Mouse (Mus musculus) layer of hippocampus, adult 9-11 months (tissue): ENCODE results near the gene Abca17.

Source experiments
- DNase-seq: peaks from one replicate; pipeline ENCODE4 v3.0.0; 2022

Gene Abca17

GRCm38 (mm10) chr17:24350926-24351759, at the start of gene Abca17:
TSS of gene Abca17 (minus strand) at chr17:24351068.
- DNase-seq = peak; percentile 13

DNA sequence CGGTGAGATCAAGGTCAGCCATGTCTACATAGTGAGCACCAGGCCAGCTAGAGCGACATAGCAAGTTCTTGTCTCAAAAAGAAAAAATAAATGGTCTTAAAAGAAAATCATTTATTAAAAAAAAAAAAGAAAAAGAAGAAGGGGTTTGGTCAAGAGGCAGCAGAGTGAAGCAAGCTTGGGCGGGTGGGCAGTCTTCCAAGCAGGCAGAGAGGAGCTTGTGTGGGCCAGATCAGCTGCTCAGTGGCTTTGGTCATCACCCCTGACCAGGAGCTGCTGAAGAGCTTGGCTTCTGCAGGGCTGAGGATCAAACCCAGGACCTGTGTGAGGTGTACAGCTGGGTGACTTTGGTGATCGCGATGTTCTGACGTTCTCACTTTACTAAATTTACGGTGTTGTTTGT, 43.6 kb upstream of the Abca17 start:
- DNase-seq = no peak

DNA sequence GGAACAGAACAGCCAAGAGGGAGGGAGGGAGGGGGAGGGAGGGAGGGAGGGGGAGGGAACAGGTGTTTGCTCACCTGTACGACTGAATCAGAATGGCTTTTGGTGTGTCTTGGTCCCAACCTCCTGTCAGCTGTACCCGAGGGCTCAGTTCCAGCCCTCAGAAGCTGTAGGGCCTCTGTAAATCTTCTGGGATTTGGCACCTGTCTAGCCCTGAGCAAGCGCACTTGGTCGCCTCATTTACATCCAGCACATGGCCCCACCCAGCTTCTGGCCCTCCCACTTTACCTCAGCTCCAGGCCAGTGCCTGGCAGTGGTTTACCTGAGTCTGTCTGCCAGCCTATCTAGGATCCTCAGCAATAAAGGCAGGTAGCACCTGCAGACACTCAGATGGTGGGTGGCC, 42.7 kb upstream of the Abca17 start:
- DNase-seq = no peak

GRCm38 (mm10) chr17:24391149-24391548, 40.3 kb upstream of the Abca17 start:
- DNase-seq = no peak

DNA sequence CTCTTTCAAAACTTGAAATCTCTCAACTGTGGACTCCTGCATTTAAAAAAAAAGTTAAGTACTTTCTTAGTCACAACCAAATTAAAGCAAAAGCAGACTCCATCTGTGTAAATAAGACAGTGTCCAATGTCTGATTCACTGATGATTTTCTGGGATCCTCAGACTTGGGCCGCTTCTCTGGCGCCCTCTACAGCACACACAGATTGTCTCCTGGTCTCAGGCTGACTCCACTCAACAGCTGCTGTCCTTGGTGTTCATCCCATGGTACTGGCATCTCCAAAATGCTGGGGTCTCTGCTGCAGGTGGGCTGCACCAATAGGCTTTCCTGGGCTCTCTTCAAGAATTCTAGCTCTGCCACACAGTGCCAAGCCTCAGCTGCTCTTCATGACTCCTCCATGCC, 39.0 kb upstream of the Abca17 start:
- peak; percentile 52 for DNase-seq

- no peak for DNase-seq
These were observed 37.8 kb upstream of the Abca17 start for GRCm38 (mm10) chr17:24388711-24389110.

GRCm38 (mm10) chr17:24383789-24384188, 32.9 kb upstream of the Abca17 start:
- DNase-seq = no peak

- DNase-seq = no peak
These were observed 27.6 kb upstream of the Abca17 start for GRCm38 (mm10) chr17:24378496-24378895.

- DNase-seq = no peak
These were observed 25.0 kb upstream of the Abca17 start for GRCm38 (mm10) chr17:24375886-24376285.

- no peak for DNase-seq
These were observed 24.3 kb upstream of the Abca17 start for GRCm38 (mm10) chr17:24375094-24375712.

DNA sequence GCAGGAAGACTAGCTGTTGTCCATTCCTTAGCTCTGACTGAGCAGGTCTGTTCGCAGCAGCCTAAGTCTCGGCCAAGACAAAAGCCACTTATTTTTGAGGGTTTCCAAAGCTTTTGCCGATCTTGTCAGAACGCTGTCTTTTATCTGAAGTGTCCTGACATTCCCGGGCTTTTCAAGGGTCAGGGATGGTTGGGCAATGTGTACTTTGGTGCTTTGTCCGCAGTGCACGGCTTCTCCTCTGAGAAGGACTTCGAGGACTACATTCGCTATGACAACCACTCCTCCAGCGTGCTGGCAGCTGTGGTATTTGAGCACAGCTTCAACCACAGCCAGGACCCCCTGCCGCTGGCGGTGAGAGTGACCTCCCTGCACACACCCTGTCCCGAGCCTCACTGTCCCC, 15.0 kb upstream of the Abca17 start:
- DNase-seq = no peak

DNA sequence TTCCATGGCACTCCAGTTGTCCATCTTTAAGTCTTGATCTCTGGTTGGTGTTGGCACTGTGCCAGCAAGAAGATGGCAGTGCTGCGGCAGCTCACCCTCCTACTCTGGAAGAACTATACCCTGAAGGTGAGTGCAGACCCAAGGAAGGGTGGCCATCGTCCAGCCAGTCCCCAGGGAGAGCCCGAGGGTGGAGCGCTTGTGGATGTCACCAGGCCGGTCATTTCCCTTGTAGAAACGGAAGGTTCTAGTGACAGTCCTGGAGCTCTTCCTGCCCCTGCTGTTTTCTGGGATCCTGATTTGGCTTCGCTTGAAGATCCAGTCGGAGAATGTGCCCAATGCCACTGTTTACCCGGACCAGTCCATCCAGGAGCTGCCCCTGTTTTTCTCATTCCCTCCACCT, 13.6 kb upstream of the Abca17 start:
- DNase-seq = no peak

DNA sequence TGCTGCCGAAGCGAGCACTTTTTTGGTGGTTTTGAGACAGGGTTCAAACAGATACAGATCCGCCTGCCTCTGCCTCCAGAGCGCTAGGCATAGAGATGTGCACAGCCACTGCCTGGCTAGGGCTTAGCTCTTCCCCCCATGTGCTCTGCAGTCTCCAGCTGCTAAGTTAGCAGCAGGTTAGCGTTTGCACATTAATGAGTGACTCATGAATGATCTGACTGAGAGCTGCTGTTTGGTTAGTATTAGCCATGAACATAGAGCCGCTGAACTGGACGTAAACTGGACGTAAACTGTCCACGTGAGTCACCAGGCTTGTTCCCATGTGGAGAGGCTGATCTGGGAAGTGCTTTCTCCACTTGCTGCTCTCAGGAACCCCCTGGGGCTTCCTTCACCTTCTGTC, 11.7 kb upstream of the Abca17 start:
- no peak for DNase-seq

DNA sequence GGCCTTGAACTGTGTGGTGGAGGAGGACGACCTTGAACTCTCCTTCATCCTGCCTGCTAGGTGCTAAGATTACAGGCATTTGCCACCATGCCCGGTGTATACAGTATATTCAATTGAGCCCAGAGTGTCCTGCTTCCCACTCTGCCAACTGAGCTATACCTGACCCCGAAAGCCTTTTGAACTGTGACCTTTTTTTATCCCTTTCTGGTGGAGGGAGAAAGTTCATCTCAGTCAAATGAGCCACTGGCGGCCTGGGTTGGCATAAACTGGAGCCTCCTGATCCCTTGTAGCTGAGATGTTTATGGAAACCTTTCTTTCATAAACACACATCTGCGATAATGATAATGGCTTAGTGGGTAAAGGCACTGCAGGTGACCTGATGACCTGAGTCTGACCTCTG, 10.4 kb upstream of the Abca17 start:
- DNase-seq = no peak

DNA sequence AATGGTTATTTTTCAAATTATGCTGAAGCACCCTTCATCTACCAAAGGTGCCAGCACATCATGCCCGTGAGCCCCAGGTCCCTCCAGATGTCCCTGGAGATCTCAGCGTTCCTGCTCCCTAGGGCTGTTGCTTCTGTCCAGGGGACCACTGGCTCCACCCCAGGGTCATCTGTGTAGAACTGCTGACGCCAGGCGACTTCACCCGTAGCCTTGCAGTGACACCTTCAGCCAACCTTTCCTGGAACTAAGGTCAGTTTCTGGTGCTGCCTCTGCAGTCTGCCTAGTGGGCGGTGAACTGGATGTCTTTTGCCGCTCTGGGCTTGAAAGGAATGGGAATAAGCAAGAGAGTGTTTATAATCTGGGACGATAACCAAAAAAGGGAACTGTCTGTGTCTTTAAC, 10.0 kb upstream of the Abca17 start:
- no peak for DNase-seq

DNA sequence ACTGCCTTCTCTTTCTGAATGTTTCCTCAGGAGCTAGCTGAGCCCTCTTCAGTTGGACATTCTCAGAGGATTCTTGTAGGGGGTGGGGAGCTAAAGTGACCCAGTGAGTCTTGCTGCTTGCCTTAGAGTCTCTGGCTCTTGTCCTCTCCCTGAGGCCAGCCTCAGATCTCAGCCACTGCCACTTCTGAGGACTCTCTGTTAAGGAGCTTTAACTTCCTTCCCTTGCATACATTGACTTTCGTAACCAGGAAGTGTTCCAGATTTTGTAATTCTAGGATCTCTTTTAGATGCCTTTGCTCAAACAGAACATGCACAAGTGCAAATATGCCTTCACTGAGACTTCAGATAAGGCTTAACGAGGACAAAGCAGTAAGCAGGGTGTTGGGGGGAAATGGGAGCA, 9.0 kb upstream of the Abca17 start:
- DNase-seq = no peak

GRCm38 (mm10) chr17:24359006-24359405, 8.1 kb upstream of the Abca17 start:
- DNase-seq = no peak

- DNase-seq = no peak
These were observed 4.4 kb upstream of the Abca17 start for GRCm38 (mm10) chr17:24355284-24355683.

DNA sequence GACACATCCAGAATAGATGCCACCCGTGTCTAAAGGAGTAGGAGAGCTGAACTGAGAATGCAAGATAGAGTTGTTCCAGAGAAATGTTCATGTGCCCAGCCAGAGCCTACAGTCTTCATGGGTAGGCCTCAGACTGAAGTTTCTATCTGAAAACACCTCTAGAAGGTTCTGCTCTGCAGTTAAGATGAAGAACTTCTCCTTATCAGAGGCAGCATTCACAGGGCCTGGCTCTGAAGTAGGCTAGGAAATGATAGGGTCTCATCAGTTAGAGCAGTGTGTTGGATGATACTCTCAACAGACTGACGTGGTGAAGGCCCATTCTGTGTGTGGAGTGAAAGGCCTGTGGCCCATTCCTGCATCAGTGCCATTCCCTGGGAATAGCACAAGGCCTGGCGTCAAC, 3.1 kb upstream of the Abca17 start:
- DNase-seq = no peak

DNA sequence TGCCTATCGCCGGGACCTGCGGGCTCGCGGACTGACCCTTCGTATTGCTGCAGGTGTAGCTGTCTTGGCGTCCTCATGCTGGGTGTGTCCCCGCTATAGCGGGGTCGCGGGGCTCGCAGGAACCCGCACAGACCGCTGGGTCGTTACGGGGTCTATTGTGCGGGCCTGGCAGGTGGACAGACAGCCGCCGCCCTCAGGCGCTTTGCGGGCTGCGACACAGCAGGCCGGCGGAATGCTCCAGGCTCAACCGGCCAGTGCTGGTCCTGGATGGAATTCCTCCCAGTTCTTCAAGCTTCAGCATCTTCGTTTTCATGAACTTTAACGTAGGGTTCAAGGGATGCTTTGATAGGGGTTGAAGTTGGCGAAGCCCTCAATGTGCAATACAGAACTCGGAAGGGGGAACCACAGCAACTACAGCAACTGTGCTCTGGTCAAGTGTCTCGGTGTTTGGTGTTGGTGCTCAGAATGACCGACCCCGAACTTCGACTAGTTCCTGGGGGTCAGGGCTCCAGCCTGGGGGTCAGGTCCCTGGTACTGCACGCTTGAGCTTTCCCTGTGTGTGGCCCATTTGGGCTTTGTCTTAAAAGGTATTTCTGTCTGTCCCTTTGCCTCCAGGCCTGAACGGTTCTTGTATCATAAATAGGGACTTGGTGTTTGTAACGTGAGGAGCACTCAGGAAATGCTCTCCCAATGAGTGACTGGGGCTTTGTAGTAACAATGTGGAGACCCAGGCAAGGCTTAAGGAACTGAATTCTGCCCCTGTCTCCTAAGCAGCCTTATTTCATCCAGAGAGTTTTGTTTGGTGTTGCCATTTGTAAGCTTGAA, 1.7 kb upstream of the Abca17 start:
- DNase-seq = no peak

DNA sequence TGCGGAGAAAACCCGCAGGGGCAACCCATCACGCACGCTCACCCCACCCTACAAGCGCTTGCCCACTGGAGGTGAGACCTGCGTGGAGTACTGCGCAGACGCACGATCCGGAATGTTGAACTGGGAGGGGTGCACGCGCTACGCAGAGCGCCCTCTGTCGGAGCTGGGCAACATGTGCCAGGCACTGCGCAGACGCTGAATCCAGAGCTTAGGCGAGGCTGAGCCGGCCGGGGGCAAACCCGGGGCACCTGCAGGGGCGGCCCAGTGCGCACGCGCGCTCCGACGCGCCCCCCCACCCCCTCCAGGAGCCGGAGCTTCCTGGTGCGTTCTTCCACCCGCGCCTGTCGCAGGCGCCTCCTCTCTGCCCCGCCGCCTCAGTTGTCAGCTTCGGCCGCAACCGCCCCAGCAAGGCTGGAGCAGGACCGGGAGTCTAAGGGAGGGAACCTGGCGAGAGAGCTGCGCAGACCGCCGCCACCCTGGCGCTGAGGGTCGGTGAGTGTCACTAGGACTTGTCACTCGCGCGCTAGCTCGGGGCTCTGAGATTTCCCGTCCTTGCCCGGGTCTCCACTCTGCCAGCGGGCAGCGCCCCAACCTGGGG, 991 bp upstream of the Abca17 start, which contains the start of gene Abca3:
TSS of gene Abca3 (plus strand) at position 191 of the 598 bp plus-strand sequence.
- peak; percentile 96 for DNase-seq

DNA sequence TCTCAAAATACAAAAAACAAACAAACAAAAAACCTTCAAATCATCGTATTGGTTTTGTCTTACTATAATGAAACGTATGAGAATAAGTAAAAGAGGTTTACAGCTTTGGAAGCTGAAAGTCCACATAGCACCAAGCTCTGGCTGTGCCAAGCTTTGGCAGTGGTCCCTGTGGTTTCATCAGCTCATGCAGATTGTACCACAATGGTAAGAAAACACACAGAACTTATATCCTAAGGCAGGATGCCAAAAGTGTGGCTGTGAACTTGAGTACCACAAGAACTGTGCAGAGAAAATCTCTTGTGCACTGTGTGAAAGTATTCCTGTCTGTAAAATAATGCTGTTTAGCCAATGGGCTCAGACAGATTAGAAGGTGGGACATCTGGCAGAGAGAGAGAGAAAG, 1.7 kb downstream of the Abca17 start:
- DNase-seq = no peak

GRCm38 (mm10) chr17:24346831-24347230, 4.0 kb downstream of the Abca17 start:
- no peak for DNase-seq
